Mouse (Mus musculus): ENCODE measurements around the gene Klc1. TPM values are rescaled to one million over a fixed set of nuclear protein-coding genes. Genes with fewer than 3 reads are reported as not detected.

The Klc1 gene
- polyA plus RNA-seq, 1 experiment, result 85.0 TPM

- Histone ChIP-seq H3K4me1 (replicated peaks; ENCODE audit: control insufficient read depth, insufficient read depth, low read length) (peaks cover 23% of the 10 kb centered on the region), H3K4me3 (ENCODE audit: control insufficient read depth, insufficient read depth, low read length) (no peak overlapping the region), H3K27ac (ENCODE audit: control insufficient read depth, insufficient read depth, low read length) (no peak overlapping the region), H3K36me3 (ENCODE audit: control insufficient read depth, insufficient read depth, low read length) (no peaks in the 10 kb centered on the region), H3K27me3 (ENCODE audit: control insufficient read depth, insufficient read depth, low read length) (no peaks in the 10 kb centered on the region)
- 95% methylated on average over 8 of the region's 8 CpGs for WGBS
- no peak for TF ChIP-seq CTCF (IDR thresholded peaks at IDR 0.05; ENCODE audit: borderline replicate concordance, control insufficient read depth, extremely low read depth, insufficient read depth, low read length, poor library complexity)
- TF ChIP-seq POLR2A (IDR thresholded peaks at IDR 0.05; ENCODE audit: control insufficient read depth, extremely low read depth, insufficient read depth, low read length, poor library complexity), result no peak
- DNase-seq, result no peak
These were observed 59.3 kb downstream of the Klc1 start for GRCm38 (mm10) chr12:111817991-111818390.

DNA sequence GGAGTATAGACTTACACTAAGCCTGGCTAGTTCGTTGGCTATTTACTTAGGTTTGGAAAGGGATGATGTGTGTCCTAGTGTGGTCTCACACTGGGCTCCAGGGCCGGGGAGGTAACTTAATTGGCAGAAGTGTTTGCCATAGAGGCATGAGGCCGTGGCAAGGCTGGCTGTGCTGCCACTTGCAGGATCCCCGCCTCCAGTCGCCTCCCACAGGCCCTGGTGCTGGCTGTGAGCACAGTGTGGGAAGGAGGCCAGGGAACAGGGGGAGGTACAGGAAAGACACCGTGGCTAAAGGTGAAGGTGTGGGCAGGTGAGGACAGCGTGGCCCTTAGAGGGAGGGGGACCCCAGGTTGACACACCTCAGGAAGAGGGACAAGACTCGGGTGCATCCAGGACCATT lies 61.3 kb downstream of the Klc1 start:
- Histone ChIP-seq H3K4me1 (replicated peaks; ENCODE audit: control insufficient read depth, insufficient read depth, low read length) (peaks cover 16% of the 10 kb centered on the region), H3K4me3 (ENCODE audit: control insufficient read depth, insufficient read depth, low read length) (no peak overlapping the region), H3K27ac (ENCODE audit: control insufficient read depth, insufficient read depth, low read length) (no peak overlapping the region), H3K36me3 (ENCODE audit: control insufficient read depth, insufficient read depth, low read length) (peaks cover 5% of the 10 kb centered on the region), H3K27me3 (ENCODE audit: control insufficient read depth, insufficient read depth, low read length) (no peaks in the 10 kb centered on the region)
- 88% methylated on average over 8 of the region's 8 CpGs for WGBS
- DNase-seq, result no peak
- TF ChIP-seq POLR2A (IDR thresholded peaks at IDR 0.05; ENCODE audit: control insufficient read depth, extremely low read depth, insufficient read depth, low read length, poor library complexity), result no peak
- no peak for TF ChIP-seq CTCF (IDR thresholded peaks at IDR 0.05; ENCODE audit: borderline replicate concordance, control insufficient read depth, extremely low read depth, insufficient read depth, low read length, poor library complexity)

- TF ChIP-seq POLR2A (IDR thresholded peaks at IDR 0.05; ENCODE audit: control insufficient read depth, extremely low read depth, insufficient read depth, low read length, poor library complexity) (no peak), CTCF (IDR thresholded peaks at IDR 0.05; ENCODE audit: borderline replicate concordance, control insufficient read depth, extremely low read depth, insufficient read depth, low read length, poor library complexity) (no peak)
- H3K4me1 ChIP-seq (replicated peaks; ENCODE audit: control insufficient read depth, insufficient read depth, low read length), result peaks cover 9% of the 10 kb centered on the region
- peaks cover 5% of the 10 kb centered on the region for H3K36me3 ChIP-seq (ENCODE audit: control insufficient read depth, insufficient read depth, low read length)
- DNase-seq, result no peak
- no peak overlapping the region for H3K27ac ChIP-seq (ENCODE audit: control insufficient read depth, insufficient read depth, low read length)
- 94% methylated on average over 7 of the region's 7 CpGs for WGBS
- no peaks in the 10 kb centered on the region for H3K27me3 ChIP-seq (ENCODE audit: control insufficient read depth, insufficient read depth, low read length)
- H3K4me3 ChIP-seq (ENCODE audit: control insufficient read depth, insufficient read depth, low read length), result no peak overlapping the region
These were observed 62.1 kb downstream of the Klc1 start for GRCm38 (mm10) chr12:111820708-111821107.

DNA sequence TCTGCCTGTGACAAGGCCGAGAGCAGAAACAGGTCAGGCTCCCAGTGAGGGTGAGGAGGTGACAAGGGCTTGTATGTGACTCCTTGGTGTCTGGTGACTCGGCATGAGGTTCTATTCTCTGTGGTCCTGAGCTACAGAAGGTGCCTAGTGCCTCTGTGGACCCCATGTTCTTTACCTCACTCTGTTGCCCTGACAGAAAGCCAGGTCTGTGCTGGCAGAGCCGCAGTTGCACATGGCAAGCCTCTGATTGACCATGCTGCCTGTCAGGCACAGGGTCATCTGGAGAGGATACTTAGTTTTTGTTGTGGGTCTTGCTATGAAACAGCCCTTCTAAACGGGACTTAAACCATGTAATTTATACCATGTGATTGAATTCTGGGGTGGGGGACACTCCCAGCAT lies 63.3 kb downstream of the Klc1 start:
- no peak for TF ChIP-seq POLR2A (IDR thresholded peaks at IDR 0.05; ENCODE audit: control insufficient read depth, extremely low read depth, insufficient read depth, low read length, poor library complexity)
- TF ChIP-seq CTCF (IDR thresholded peaks at IDR 0.05; ENCODE audit: borderline replicate concordance, control insufficient read depth, extremely low read depth, insufficient read depth, low read length, poor library complexity), result no peak
- no peak for DNase-seq
- peaks cover 16% of the 10 kb centered on the region for H3K36me3 ChIP-seq (ENCODE audit: control insufficient read depth, insufficient read depth, low read length)
- 88% methylated on average over 4 of the region's 4 CpGs for WGBS
- H3K27ac ChIP-seq (ENCODE audit: control insufficient read depth, insufficient read depth, low read length), result no peak overlapping the region
- no peaks in the 10 kb centered on the region; the same call in 1 of the 2 replicates for H3K4me1 ChIP-seq (replicated peaks; ENCODE audit: control insufficient read depth, insufficient read depth, low read length)
- no peak overlapping the region for H3K4me3 ChIP-seq (ENCODE audit: control insufficient read depth, insufficient read depth, low read length)
- no peaks in the 10 kb centered on the region for H3K27me3 ChIP-seq (ENCODE audit: control insufficient read depth, insufficient read depth, low read length)

GRCm38 (mm10) chr12:111827556-111827955 lies 68.9 kb downstream of the Klc1 start:
- Histone ChIP-seq H3K27ac (ENCODE audit: control insufficient read depth, insufficient read depth, low read length) (no peak overlapping the region), H3K4me1 (replicated peaks; ENCODE audit: control insufficient read depth, insufficient read depth, low read length) (no peaks in the 10 kb centered on the region), H3K36me3 (ENCODE audit: control insufficient read depth, insufficient read depth, low read length) (peaks cover 50% of the 10 kb centered on the region), H3K4me3 (ENCODE audit: control insufficient read depth, insufficient read depth, low read length) (no peak overlapping the region), H3K27me3 (ENCODE audit: control insufficient read depth, insufficient read depth, low read length) (no peaks in the 10 kb centered on the region)
- no peak for DNase-seq
- TF ChIP-seq CTCF (IDR thresholded peaks at IDR 0.05; ENCODE audit: borderline replicate concordance, control insufficient read depth, extremely low read depth, insufficient read depth, low read length, poor library complexity) (no peak), POLR2A (IDR thresholded peaks at IDR 0.05; ENCODE audit: control insufficient read depth, extremely low read depth, insufficient read depth, low read length, poor library complexity) (no peak)
- 97% methylated on average over 12 of the region's 12 CpGs for WGBS

GRCm38 (mm10) chr12:111829447-111829846 lies 70.8 kb downstream of the Klc1 start:
- H3K27ac ChIP-seq (ENCODE audit: control insufficient read depth, insufficient read depth, low read length), result no peak overlapping the region
- no peak for DNase-seq
- TF ChIP-seq CTCF (IDR thresholded peaks at IDR 0.05; ENCODE audit: borderline replicate concordance, control insufficient read depth, extremely low read depth, insufficient read depth, low read length, poor library complexity), result no peak
- TF ChIP-seq POLR2A (IDR thresholded peaks at IDR 0.05; ENCODE audit: control insufficient read depth, extremely low read depth, insufficient read depth, low read length, poor library complexity), result no peak
- no peaks in the 10 kb centered on the region for H3K4me1 ChIP-seq (replicated peaks; ENCODE audit: control insufficient read depth, insufficient read depth, low read length)
- 76% methylated on average over 5 of the region's 5 CpGs for WGBS
- no peaks in the 10 kb centered on the region for H3K27me3 ChIP-seq (ENCODE audit: control insufficient read depth, insufficient read depth, low read length)
- H3K36me3 ChIP-seq (ENCODE audit: control insufficient read depth, insufficient read depth, low read length), result peaks cover 69% of the 10 kb centered on the region
- H3K4me3 ChIP-seq (ENCODE audit: control insufficient read depth, insufficient read depth, low read length), result no peak overlapping the region

DNA sequence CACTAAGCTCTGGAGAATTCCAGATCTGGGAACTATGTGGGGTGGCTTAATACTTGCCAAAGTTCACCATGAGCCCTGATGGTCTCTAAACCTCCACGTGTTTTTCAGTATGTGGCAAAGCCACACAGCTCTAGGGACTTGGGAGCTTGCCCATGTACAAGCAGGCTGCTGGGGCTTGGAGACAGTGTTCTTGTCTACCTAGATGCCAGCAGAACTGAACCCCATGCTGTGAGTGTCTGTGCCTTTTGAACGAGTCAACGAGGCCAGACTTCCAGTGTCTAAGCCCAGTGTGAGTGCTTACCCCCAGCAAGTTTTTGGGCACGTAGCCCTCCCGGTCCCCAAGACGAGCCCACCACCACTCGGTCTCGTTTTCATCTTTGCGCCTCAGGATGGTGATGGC lies 71.3 kb downstream of the Klc1 start:
- Histone ChIP-seq H3K36me3 (ENCODE audit: control insufficient read depth, insufficient read depth, low read length) (peaks cover 69% of the 10 kb centered on the region), H3K4me1 (replicated peaks; ENCODE audit: control insufficient read depth, insufficient read depth, low read length) (no peaks in the 10 kb centered on the region), H3K27ac (ENCODE audit: control insufficient read depth, insufficient read depth, low read length) (no peak overlapping the region), H3K4me3 (ENCODE audit: control insufficient read depth, insufficient read depth, low read length) (no peak overlapping the region), H3K27me3 (ENCODE audit: control insufficient read depth, insufficient read depth, low read length) (no peaks in the 10 kb centered on the region)
- TF ChIP-seq POLR2A (IDR thresholded peaks at IDR 0.05; ENCODE audit: control insufficient read depth, extremely low read depth, insufficient read depth, low read length, poor library complexity) (no peak), CTCF (IDR thresholded peaks at IDR 0.05; ENCODE audit: borderline replicate concordance, control insufficient read depth, extremely low read depth, insufficient read depth, low read length, poor library complexity) (no peak)
- no peak for DNase-seq
- WGBS, result 95% methylated on average over 9 of the region's 9 CpGs
